Mouse (Mus musculus): Measurements from ENCODE around the gene Lrriq4.
"Not testable (repeated sequence)": the region's sequence is repeated elsewhere in the genome, so short reads cannot be mapped to it uniquely, and the experiment has no call there.

Lrriq4 gene

DNA sequence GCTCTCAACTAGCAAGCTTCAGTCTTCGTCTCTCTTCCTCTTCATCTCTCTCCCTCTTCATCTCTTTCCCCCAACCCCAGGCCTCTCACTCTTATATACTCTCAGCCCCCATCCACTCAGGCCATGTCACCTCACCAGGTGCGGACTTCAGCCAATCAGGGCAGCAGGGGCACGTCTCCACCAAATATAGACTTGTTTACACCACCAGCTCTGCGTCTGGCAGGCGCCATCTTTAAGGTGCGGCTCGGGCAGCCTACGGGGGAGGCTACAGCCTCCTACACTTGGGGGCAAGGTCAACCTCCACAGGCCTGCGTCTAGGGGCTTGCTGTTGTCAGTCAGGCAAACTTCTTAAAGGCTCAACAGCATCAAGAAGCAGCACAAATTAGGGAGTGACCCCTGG lies 14.2 kb downstream of the Lrriq4 start:
- DNase-seq (ENCODE audit: extremely low read depth, low read depth): no peak

DNA sequence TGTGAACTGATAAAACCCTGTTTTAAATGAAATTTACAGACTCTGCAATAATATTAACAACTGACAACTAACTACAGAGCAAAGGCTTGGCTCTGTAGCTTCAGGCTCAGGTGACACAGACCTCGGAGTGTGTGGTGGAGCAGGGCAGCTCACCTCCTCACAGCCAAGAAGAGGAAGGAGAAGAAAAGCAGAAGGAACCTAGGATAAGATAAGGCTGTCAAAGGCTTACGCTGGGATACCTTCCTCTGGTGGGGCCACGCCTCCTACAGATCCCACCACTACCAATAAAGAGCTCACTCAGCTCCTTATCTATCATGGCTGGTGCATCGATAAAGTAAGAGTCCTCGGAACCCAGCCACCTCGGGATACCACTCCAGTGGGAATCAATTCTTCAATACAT lies 38.9 kb downstream of the Lrriq4 start:
- DNase-seq (ENCODE audit: extremely low read depth, low read depth): peak; percentile 75

DNA sequence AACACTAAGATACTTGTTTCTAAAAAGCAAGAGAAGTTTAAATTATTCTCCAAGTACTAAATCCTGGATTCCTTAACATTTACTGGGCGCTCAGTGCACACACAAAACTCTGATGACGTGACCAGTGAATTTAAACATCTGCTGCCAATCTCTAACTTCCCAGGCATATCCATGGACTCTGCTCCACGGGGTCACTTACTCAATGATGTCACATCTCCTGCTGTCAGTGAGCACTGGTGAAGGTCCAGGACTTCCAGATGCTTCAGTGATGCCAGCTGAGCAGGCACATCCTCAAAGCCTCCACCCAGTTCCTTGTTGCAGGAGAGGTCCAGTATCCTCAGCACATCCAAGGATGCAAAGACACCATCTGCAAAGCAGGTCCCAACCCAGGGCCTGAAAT lies 42.9 kb downstream of the Lrriq4 start:
- DNase-seq (ENCODE audit: extremely low read depth, low read depth): no peak

DNA sequence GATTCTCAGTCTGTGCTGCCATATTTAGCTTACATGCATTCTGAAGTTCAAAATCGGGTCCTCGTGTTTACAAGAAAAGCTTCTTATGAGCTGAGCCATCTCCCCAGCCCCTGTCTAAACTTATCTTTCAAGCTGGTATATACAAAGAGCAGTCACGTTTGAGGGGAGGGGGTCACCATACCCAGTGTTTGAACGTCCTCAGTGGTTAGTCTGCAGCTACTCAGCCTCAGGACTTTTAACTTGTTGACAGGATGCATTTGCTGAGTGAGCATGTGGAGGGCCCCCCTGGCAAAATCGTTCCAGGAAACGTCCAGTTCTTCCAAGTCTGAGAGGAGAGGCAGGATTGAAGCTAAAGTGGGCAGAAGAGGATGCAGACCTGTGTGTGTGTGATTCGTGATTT lies 46.7 kb downstream of the Lrriq4 start:
- no peak for DNase-seq (ENCODE audit: extremely low read depth, low read depth)

DNA sequence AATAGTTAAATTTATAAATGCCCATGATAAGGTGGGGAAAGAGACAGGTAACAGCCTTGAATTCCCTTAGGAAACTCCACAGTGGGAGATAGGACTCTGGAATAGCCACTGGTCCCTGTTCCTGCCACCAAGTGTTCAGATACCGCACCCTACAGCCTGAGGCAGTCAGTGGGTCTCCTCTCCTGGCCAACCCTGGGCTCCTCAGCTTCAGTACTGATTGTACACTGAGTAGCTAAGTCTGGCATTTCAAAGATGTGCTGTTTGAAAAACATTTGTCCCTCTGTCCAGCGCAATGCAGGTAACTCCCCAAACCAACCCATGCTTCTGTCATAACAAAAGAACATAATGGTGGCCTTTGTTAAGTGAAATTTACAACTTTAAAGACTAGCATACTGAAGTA lies 51.4 kb downstream of the Lrriq4 start:
- DNase-seq (ENCODE audit: extremely low read depth, low read depth): no peak

DNA sequence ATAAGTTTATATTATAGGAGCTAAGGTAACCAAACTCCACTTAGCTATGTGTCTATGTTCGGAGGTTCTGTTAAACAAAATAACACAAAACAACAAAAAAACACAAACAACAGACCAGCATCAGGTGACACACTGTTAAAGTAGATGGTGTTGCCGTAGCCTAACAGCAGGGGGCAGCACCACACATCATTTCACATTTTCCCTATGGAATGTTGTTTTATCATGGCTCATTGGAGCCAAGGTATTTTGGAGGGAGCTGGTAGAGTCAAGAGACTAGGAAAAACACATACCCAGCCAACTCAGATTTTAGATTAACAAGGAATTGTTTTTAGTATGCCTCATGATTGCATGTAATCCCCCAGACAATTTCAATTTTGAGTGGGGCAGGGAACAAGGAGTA lies 52.0 kb downstream of the Lrriq4 start:
- DNase-seq (ENCODE audit: extremely low read depth, low read depth): no peak

DNA sequence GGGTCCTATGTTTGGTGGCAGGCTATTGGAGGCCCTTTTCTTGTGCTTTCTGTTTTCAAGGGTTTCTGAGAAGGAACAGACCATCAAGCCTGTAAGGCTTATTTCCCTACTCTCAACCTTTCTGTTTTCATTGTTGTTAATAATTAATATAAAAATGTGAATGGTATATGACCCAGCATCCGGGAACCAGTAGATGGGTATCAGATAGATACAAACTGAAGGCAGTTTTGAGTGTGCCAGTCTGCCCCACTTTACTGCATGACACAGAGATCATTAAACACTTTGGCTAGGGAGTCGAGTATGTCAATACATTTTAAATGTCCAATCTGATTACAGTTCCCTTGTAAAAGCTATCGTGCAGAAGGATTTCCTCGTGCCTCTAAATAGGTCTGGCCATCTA lies 53.6 kb downstream of the Lrriq4 start:
- DNase-seq (ENCODE audit: extremely low read depth, low read depth): no peak

DNA sequence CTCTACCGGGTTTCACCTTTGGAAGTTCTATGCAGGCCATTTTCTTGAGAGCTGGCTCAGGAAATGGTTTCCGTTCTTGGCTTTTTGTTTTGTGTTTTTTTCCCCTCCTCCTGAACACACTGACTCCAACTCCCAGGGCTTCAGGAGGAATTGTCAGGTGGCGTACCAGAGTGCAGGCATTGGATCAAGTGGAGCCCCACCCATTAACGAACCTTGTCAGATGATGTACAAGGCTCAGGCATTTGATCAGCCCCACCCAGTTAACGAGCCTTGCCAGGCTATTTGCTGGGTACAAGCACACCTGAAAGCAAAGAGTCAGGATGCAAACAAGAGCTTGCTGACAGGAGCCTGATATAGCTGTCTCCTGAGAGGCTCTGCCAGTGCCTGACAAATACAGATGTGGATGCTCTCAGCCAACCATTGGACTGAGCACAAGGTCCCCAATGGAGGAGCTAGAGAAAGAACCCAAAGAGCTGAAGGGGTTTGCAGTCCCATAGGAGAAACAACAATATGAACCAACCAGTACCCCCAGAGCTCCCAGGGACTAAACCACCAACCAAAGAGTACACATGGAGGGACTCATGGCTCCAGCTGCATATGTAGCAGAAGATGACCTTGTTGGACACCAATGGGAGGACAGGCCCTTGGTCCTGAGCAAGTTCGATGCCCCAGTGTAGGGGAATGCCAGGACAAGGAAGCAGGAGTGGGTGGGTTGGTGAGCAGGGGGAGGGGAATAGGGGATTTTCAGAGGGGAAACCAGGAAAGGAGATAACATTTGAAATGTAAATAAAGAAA lies 55.6 kb downstream of the Lrriq4 start, which contains the start of gene Lrrc31:
TSS of gene Lrrc31 (minus strand) at position 133 of the 795 bp plus-strand sequence.
- DNase-seq (ENCODE audit: extremely low read depth, low read depth): not testable (repeated sequence)

DNA sequence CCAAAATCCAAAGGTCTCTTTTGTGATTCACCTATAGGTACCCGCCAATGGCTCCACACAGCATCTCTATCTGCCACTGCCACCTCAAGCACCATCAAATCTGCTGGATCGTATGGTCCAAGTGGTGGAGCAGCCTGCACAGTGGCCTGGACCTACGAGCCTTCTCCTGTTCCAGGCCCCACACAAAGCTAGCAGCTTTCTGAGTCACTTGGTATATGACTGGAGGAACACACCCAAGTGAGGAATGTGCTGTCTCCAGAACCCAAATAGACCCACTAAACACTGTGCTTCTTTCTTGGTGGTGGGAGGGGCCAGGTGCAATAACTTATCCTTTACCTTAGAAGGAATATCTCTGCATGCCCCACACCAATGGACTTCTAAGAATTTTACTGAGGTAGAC lies 61.7 kb downstream of the Lrriq4 start:
- DNase-seq (ENCODE audit: extremely low read depth, low read depth): no peak

DNA sequence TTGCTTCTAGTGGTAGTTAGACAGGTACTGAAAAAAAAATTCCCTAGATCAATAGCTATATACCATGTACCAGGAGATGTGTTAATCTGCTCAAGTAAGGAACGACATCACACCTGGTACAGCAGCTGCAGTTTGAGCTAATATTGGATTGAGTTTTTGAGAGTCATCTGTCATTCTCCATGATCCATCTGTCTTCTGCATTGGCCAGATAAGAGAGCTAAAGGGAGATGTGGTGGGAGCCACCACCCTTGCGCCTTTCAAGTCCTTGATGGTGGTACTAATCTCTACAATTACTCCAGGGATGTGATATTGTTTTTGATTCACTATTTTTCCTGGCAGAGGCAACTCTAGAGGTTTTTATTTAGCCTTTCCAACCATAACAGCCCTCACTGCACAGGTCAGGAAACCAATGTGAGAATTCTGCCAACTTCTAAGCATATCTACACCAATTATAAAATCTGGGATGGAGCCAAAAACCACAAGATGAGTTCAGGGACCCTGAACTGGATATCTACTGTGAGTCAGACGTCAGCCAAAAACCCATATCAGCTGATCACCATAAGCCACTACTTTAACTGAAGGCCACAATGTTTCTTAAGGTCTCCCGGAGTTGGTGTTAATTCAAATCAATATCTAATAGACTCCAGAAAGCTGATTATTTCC lies 62.4 kb downstream of the Lrriq4 start:
- DNase-seq (ENCODE audit: extremely low read depth, low read depth): peak; percentile 82

DNA sequence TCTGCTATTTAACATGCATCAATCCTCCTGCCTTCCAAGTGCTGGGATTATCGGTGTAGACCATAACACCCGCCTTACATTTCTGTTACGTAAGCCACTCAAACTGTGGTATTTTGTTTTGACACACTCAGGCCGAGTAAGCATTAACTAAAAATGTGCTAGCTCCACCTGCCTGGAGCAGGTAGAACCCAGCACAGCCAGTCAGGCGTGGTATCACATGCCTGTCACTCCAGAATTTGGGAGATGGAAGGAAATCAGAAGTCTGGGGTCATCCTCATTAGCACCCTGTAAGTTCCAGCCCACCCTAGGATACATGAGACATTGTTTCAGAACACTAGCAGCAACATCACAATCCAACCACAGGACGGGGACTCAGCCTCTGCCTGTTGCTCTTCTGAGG lies 65.9 kb downstream of the Lrriq4 start:
- DNase-seq (ENCODE audit: extremely low read depth, low read depth): no peak

DNA sequence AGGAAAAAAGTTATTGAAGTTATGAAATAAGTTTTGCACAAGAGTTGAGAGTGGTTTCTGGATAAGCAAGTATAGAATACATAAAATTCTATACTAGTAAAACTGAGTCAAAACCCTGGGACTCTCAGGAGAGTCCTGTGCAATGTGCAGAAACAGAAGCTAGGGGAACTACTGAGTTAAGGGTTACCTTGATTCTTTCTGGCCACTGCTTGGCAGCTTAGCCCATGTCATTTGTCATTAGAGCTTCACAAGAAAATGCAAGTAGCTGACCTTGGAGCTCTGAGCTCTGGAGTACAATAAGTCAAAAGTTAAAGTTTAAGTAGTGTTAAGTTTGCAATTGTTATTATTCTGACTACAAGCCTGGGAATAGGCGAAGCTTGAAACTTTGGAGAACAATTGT lies 69.0 kb downstream of the Lrriq4 start:
- DNase-seq (ENCODE audit: extremely low read depth, low read depth): no peak

DNA sequence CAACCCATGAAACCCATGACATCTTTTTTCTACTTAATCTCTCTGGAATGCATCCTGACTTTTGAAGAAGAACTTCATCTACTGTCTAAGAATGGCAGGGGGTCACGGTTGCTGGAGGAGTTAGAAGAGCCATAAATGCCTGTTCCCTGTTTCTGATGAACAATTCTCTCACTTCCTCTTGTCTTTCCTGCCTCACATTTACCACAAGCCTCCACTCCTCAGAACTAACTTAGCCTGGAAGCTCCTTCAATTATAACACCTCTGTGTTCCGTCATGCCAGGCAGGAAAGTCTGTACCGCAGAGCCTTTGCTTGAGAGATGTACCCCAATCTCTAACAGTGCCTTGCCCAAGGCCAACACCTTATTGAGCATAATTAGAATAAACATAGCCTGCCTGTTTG lies 74.3 kb downstream of the Lrriq4 start:
- no peak for DNase-seq (ENCODE audit: extremely low read depth, low read depth)

Measured in MEL-GATA-1-ER (cell line).